Mouse (Mus musculus): ENCODE data around the gene Olfr1220. TPM values are rescaled to one million over a fixed set of nuclear protein-coding genes. Genes with fewer than 3 reads are reported as not detected.

Gene Olfr1220
- polyA plus RNA-seq, 2 experiments, result not detected

- H3K27ac ChIP-seq, result no peak overlapping the region
- DNase-seq (ENCODE audit: low read depth in 3 of 3, low spot score in 3 of 3) (no peak), ATAC-seq (ENCODE audit: insufficient read depth) (no peak)
- WGBS (ENCODE audit: insufficient replicate concordance), result 67% methylated on average over 1 of the region's 1 CpGs
- H3K9me3 ChIP-seq (ENCODE audit: control insufficient read depth, low read length), result no peaks in the 10 kb centered on the region
- no peak overlapping the region for H3K4me2 ChIP-seq (ENCODE audit: low read depth)
- H3K9ac ChIP-seq (replicated peaks), result no peak overlapping the region
- H3K36me3 ChIP-seq (replicated peaks; ENCODE audit: control insufficient read depth, insufficient read depth, low read depth), result no peaks in the 10 kb centered on the region
- TF ChIP-seq EP300 (IDR thresholded peaks at IDR 0.05; ENCODE audit: low read depth) (no peak), CTCF (IDR thresholded peaks at IDR 0.05; ENCODE audit: low read depth) (no peak)
- no peaks in the 10 kb centered on the region for H3K27me3 ChIP-seq (ENCODE audit: control insufficient read depth, insufficient read depth, low read length)
- H3K4me3 ChIP-seq (ENCODE audit: insufficient read depth in 1 of 2, low read depth in 2 of 2, low read length in 2 of 2), result no peak overlapping the region
- no peaks in the 10 kb centered on the region for H3K4me1 ChIP-seq (replicated peaks; ENCODE audit: control insufficient read depth in 2 of 2, insufficient read depth in 2 of 2, low read length in 1 of 2)
These were observed 12.8 kb downstream of the Olfr1220 start for GRCm38 (mm10) chr2:89093848-89094247.

- 33% methylated on average over 1 of the region's 1 CpGs for WGBS (ENCODE audit: insufficient replicate concordance)
- H3K36me3 ChIP-seq (replicated peaks; ENCODE audit: control insufficient read depth, insufficient read depth, low read depth), result no peaks in the 10 kb centered on the region
- H3K27me3 ChIP-seq (ENCODE audit: control insufficient read depth, insufficient read depth, low read length), result no peaks in the 10 kb centered on the region
These were observed 23.2 kb downstream of the Olfr1220 start, which contains the start of gene Olfr1219 for GRCm38 (mm10) chr2:89083413-89083812. Gene Olfr1219 (minus strand): TSS chr2:89083513.

GRCm38 (mm10) chr2:89081487-89081886 is 25.1 kb downstream of the Olfr1220 start:
- no peak for DNase-seq (ENCODE audit: low read depth in 3 of 3, low spot score in 3 of 3)
- TF ChIP-seq EP300 (IDR thresholded peaks at IDR 0.05; ENCODE audit: low read depth) (no peak), CTCF (IDR thresholded peaks at IDR 0.05; ENCODE audit: low read depth) (no peak)
- no peaks in the 10 kb centered on the region for H3K4me1 ChIP-seq (replicated peaks; ENCODE audit: control insufficient read depth in 2 of 2, insufficient read depth in 2 of 2, low read length in 1 of 2)
- H3K27ac ChIP-seq, result no peak overlapping the region
- H3K36me3 ChIP-seq (replicated peaks; ENCODE audit: control insufficient read depth, insufficient read depth, low read depth), result no peaks in the 10 kb centered on the region
- H3K9me3 ChIP-seq (ENCODE audit: control insufficient read depth, low read length), result no peaks in the 10 kb centered on the region
- H3K27me3 ChIP-seq (ENCODE audit: control insufficient read depth, insufficient read depth, low read length), result no peaks in the 10 kb centered on the region
- no peak for ATAC-seq (ENCODE audit: insufficient read depth)
- H3K4me3 ChIP-seq (ENCODE audit: insufficient read depth in 1 of 2, low read depth in 2 of 2, low read length in 2 of 2), result no peak overlapping the region
- no peak overlapping the region for H3K4me2 ChIP-seq (ENCODE audit: low read depth)
- H3K9ac ChIP-seq (replicated peaks), result no peak overlapping the region

More at GRCm38 (mm10) chr2:89083413-89083812, 23.2 kb downstream of the Olfr1220 start, which contains the start of gene Olfr1219:
- no peaks in the 10 kb centered on the region for H3K4me1 ChIP-seq (replicated peaks; ENCODE audit: control insufficient read depth in 2 of 2, insufficient read depth in 2 of 2, low read length in 1 of 2)
- no peak for TF ChIP-seq CTCF (IDR thresholded peaks at IDR 0.05; ENCODE audit: low read depth)
- TF ChIP-seq EP300 (IDR thresholded peaks at IDR 0.05; ENCODE audit: low read depth), result no peak
- ATAC-seq (ENCODE audit: insufficient read depth), result no peak
- no peak within 1 kb of the TSS for H3K9ac ChIP-seq (replicated peaks)
- no peaks in the 10 kb centered on the region for H3K9me3 ChIP-seq (ENCODE audit: control insufficient read depth, low read length)
- no peak for DNase-seq (ENCODE audit: low read depth in 3 of 3, low spot score in 3 of 3)
- H3K4me2 ChIP-seq (ENCODE audit: low read depth), result no peak within 1 kb of the TSS
- no peak within 1 kb of the TSS for H3K4me3 ChIP-seq (ENCODE audit: insufficient read depth in 1 of 2, low read depth in 2 of 2, low read length in 2 of 2)
- H3K27ac ChIP-seq, result no peak within 1 kb of the TSS

GRCm38 (mm10) chr2:89061087-89061486 is 45.5 kb downstream of the Olfr1220 start, which contains the start of gene Olfr1218:
Gene Olfr1218 (minus strand): TSS chr2:89061187.
- TF ChIP-seq EP300 (IDR thresholded peaks at IDR 0.05; ENCODE audit: low read depth) (no peak), CTCF (IDR thresholded peaks at IDR 0.05; ENCODE audit: low read depth) (no peak)
- H3K36me3 ChIP-seq (replicated peaks; ENCODE audit: control insufficient read depth, insufficient read depth, low read depth), result no peaks in the 10 kb centered on the region
- no peaks in the 10 kb centered on the region for H3K27me3 ChIP-seq (ENCODE audit: control insufficient read depth, insufficient read depth, low read length)
- H3K27ac ChIP-seq, result no peak within 1 kb of the TSS
- no peaks in the 10 kb centered on the region for H3K9me3 ChIP-seq (ENCODE audit: control insufficient read depth, low read length)
- no peaks in the 10 kb centered on the region for H3K4me1 ChIP-seq (replicated peaks; ENCODE audit: control insufficient read depth in 2 of 2, insufficient read depth in 2 of 2, low read length in 1 of 2)
- H3K4me2 ChIP-seq (ENCODE audit: low read depth), result no peak within 1 kb of the TSS
- H3K9ac ChIP-seq (replicated peaks), result no peak within 1 kb of the TSS
- ATAC-seq (ENCODE audit: insufficient read depth) (no peak), DNase-seq (ENCODE audit: low read depth in 3 of 3, low spot score in 3 of 3) (no peak)
- H3K4me3 ChIP-seq (ENCODE audit: insufficient read depth in 1 of 2, low read depth in 2 of 2, low read length in 2 of 2), result no peak within 1 kb of the TSS

Other genes with a start within 250 kb of the Olfr1220 start
- not detected in 2 replicates for gene Olfr1206, start 243.6 kb downstream of the Olfr1220 start, polyA plus RNA-seq (2012; rRNA removed)
- gene Olfr1206, start 243.6 kb downstream of the Olfr1220 start, polyA plus RNA-seq (2014; fragmentation: Nextera tagmentation; extraction: Ambion mirVana), result not detected in 2 replicates
- gene Olfr1208, start 204.5 kb downstream of the Olfr1220 start, polyA plus RNA-seq (2012; rRNA removed), result not detected in 2 replicates
- gene Olfr1208, start 204.5 kb downstream of the Olfr1220 start, polyA plus RNA-seq (2014; fragmentation: Nextera tagmentation; extraction: Ambion mirVana), result not detected in 2 replicates
- gene Olfr1209, start 191.7 kb downstream of the Olfr1220 start, polyA plus RNA-seq (2012; rRNA removed), result not detected in 2 replicates
- not detected in 2 replicates for gene Olfr1209, start 191.7 kb downstream of the Olfr1220 start, polyA plus RNA-seq (2014; fragmentation: Nextera tagmentation; extraction: Ambion mirVana)
- not detected in 2 replicates for gene Olfr1211, start 168.7 kb downstream of the Olfr1220 start, polyA plus RNA-seq (2012; rRNA removed)
- not detected in 2 replicates for gene Olfr1211, start 168.7 kb downstream of the Olfr1220 start, polyA plus RNA-seq (2014; fragmentation: Nextera tagmentation; extraction: Ambion mirVana)
- gene Olfr1212, start 152.9 kb downstream of the Olfr1220 start, polyA plus RNA-seq (2012; rRNA removed), result not detected in 2 replicates
- not detected in 2 replicates for gene Olfr1212, start 152.9 kb downstream of the Olfr1220 start, polyA plus RNA-seq (2014; fragmentation: Nextera tagmentation; extraction: Ambion mirVana)
- not detected in 2 replicates for gene Gm13762, start 126.6 kb downstream of the Olfr1220 start, polyA plus RNA-seq (2012; rRNA removed)
- gene Gm13762, start 126.6 kb downstream of the Olfr1220 start, polyA plus RNA-seq (2014; fragmentation: Nextera tagmentation; extraction: Ambion mirVana), result not detected in 2 replicates
- not detected in 2 replicates for gene Olfr1214, start 114.2 kb downstream of the Olfr1220 start, polyA plus RNA-seq (2012; rRNA removed)
- gene Olfr1214, start 114.2 kb downstream of the Olfr1220 start, polyA plus RNA-seq (2014; fragmentation: Nextera tagmentation; extraction: Ambion mirVana), result not detected in 2 replicates
- gene Olfr1215, start 99.9 kb downstream of the Olfr1220 start, polyA plus RNA-seq (2012; rRNA removed), result not detected in 2 replicates
- not detected in 2 replicates for gene Olfr1215, start 99.9 kb downstream of the Olfr1220 start, polyA plus RNA-seq (2014; fragmentation: Nextera tagmentation; extraction: Ambion mirVana)
- gene Olfr1216, start 88.5 kb downstream of the Olfr1220 start, polyA plus RNA-seq (2012; rRNA removed), result not detected in 2 replicates
- not detected in 2 replicates for gene Olfr1216, start 88.5 kb downstream of the Olfr1220 start, polyA plus RNA-seq (2014; fragmentation: Nextera tagmentation; extraction: Ambion mirVana)
- gene Olfr1217, start 74.8 kb downstream of the Olfr1220 start, polyA plus RNA-seq (2012; rRNA removed), result not detected in 2 replicates
- gene Olfr1217, start 74.8 kb downstream of the Olfr1220 start, polyA plus RNA-seq (2014; fragmentation: Nextera tagmentation; extraction: Ambion mirVana), result not detected in 2 replicates
- gene Olfr1218, start 45.6 kb downstream of the Olfr1220 start, polyA plus RNA-seq (2012; rRNA removed), result not detected in 2 replicates
- gene Olfr1218, start 45.6 kb downstream of the Olfr1220 start, polyA plus RNA-seq (2014; fragmentation: Nextera tagmentation; extraction: Ambion mirVana), result not detected in 2 replicates
- not detected in 2 replicates for gene Olfr1219, start 23.3 kb downstream of the Olfr1220 start, polyA plus RNA-seq (2012; rRNA removed)
- gene Olfr1219, start 23.3 kb downstream of the Olfr1220 start, polyA plus RNA-seq (2014; fragmentation: Nextera tagmentation; extraction: Ambion mirVana), result not detected in 2 replicates
- gene Olfr1221, start 10.4 kb upstream of the Olfr1220 start, polyA plus RNA-seq (2012; rRNA removed), result not detected in 2 replicates
- gene Olfr1221, start 10.4 kb upstream of the Olfr1220 start, polyA plus RNA-seq (2014; fragmentation: Nextera tagmentation; extraction: Ambion mirVana), result not detected in 2 replicates
- not detected in 2 replicates for gene Olfr1222, start 26.2 kb upstream of the Olfr1220 start, polyA plus RNA-seq (2012; rRNA removed)
- gene Olfr1222, start 26.2 kb upstream of the Olfr1220 start, polyA plus RNA-seq (2014; fragmentation: Nextera tagmentation; extraction: Ambion mirVana), result not detected in 2 replicates
- not detected in 2 replicates for gene Olfr1223, start 44.7 kb upstream of the Olfr1220 start, polyA plus RNA-seq (2012; rRNA removed)
- gene Olfr1223, start 44.7 kb upstream of the Olfr1220 start, polyA plus RNA-seq (2014; fragmentation: Nextera tagmentation; extraction: Ambion mirVana), result not detected in 2 replicates
- gene Olfr1224-ps1, start 57.3 kb upstream of the Olfr1220 start, polyA plus RNA-seq (2012; rRNA removed), result not detected in 2 replicates
- gene Olfr1224-ps1, start 57.3 kb upstream of the Olfr1220 start, polyA plus RNA-seq (2014; fragmentation: Nextera tagmentation; extraction: Ambion mirVana), result not detected in 2 replicates
- gene Olfr1225, start 67.8 kb upstream of the Olfr1220 start, polyA plus RNA-seq (2012; rRNA removed), result not detected in 2 replicates
- not detected in 2 replicates for gene Olfr1225, start 67.8 kb upstream of the Olfr1220 start, polyA plus RNA-seq (2014; fragmentation: Nextera tagmentation; extraction: Ambion mirVana)
- not detected in 2 replicates for gene Olfr1226, start 93.2 kb upstream of the Olfr1220 start, polyA plus RNA-seq (2012; rRNA removed)
- gene Olfr1226, start 93.2 kb upstream of the Olfr1220 start, polyA plus RNA-seq (2014; fragmentation: Nextera tagmentation; extraction: Ambion mirVana), result not detected in 2 replicates
- gene Olfr1228, start 147.2 kb upstream of the Olfr1220 start, polyA plus RNA-seq (2012; rRNA removed), result not detected in 2 replicates
- gene Olfr1228, start 147.2 kb upstream of the Olfr1220 start, polyA plus RNA-seq (2014; fragmentation: Nextera tagmentation; extraction: Ambion mirVana), result not detected in 2 replicates
- gene Olfr1229, start 181.2 kb upstream of the Olfr1220 start, polyA plus RNA-seq (2012; rRNA removed), result not detected in 2 replicates
- gene Olfr1229, start 181.2 kb upstream of the Olfr1220 start, polyA plus RNA-seq (2014; fragmentation: Nextera tagmentation; extraction: Ambion mirVana), result not detected in 2 replicates
- not detected in 2 replicates for gene Olfr1230, start 190.4 kb upstream of the Olfr1220 start, polyA plus RNA-seq (2012; rRNA removed)
- not detected in 2 replicates for gene Olfr1230, start 190.4 kb upstream of the Olfr1220 start, polyA plus RNA-seq (2014; fragmentation: Nextera tagmentation; extraction: Ambion mirVana)
- not detected in 2 replicates for gene Olfr1231, start 200.2 kb upstream of the Olfr1220 start, polyA plus RNA-seq (2012; rRNA removed)
- gene Olfr1231, start 200.2 kb upstream of the Olfr1220 start, polyA plus RNA-seq (2014; fragmentation: Nextera tagmentation; extraction: Ambion mirVana), result not detected in 2 replicates
- not detected in 2 replicates for gene Olfr1232, start 222.8 kb upstream of the Olfr1220 start, polyA plus RNA-seq (2012; rRNA removed)
- gene Olfr1232, start 222.8 kb upstream of the Olfr1220 start, polyA plus RNA-seq (2014; fragmentation: Nextera tagmentation; extraction: Ambion mirVana), result not detected in 2 replicates
- gene Olfr1233, start 235.6 kb upstream of the Olfr1220 start, polyA plus RNA-seq (2012; rRNA removed), result not detected in 2 replicates
- gene Olfr1233, start 235.6 kb upstream of the Olfr1220 start, polyA plus RNA-seq (2014; fragmentation: Nextera tagmentation; extraction: Ambion mirVana), result not detected in 2 replicates

Measured in liver, embryonic 14.5 days (tissue).